Mouse (Mus musculus): ENCODE results near the gene Enpp6. TPM values are rescaled to one million over a fixed set of nuclear protein-coding genes. Genes with fewer than 3 reads are reported as not detected.
A peak's percentile ranks its signal among the peaks of the same experiment; 100 is the strongest.

Enpp6 gene
- polyA plus RNA-seq, 1 experiment from 2014 or later: 1.7 TPM

- no peaks in the 10 kb centered on the region for H3K4me1 ChIP-seq
- H3K4me2 ChIP-seq: no peak overlapping the region
- 58% methylated on average over 14 of the region's 14 CpGs for WGBS
- H3K9me3 ChIP-seq (replicated peaks): no peaks in the 10 kb centered on the region
- ATAC-seq (replicated peaks; ENCODE audit: low FRiP score): 0 out of 2 replicates have a peak, but pooled peaks have one; percentile 29
- H3K27me3 ChIP-seq: no peaks in the 10 kb centered on the region
- H3K4me3 ChIP-seq (replicated peaks): no peak overlapping the region
- H3K27ac ChIP-seq: no peak overlapping the region
- H3K36me3 ChIP-seq: no peaks in the 10 kb centered on the region
- H3K9ac ChIP-seq: no peak overlapping the region
Measured at GRCm38 (mm10) chr8:46965812-46966211, 20.9 kb upstream of the Enpp6 start.

- no peaks in the 10 kb centered on the region for H3K4me1 ChIP-seq
- ATAC-seq (replicated peaks; ENCODE audit: low FRiP score): no peak
- 96% methylated on average over 3 of the region's 3 CpGs for WGBS
- H3K9me3 ChIP-seq (replicated peaks): peaks cover 3% of the 10 kb centered on the region; the same call in 1 of the 2 replicates
- H3K9ac ChIP-seq: no peak overlapping the region
- H3K4me3 ChIP-seq (replicated peaks): no peak overlapping the region
- H3K27me3 ChIP-seq: no peaks in the 10 kb centered on the region
- H3K36me3 ChIP-seq: no peaks in the 10 kb centered on the region
- no peak overlapping the region for H3K4me2 ChIP-seq
- H3K27ac ChIP-seq: no peak overlapping the region
Measured at GRCm38 (mm10) chr8:46968721-46969120, 18.0 kb upstream of the Enpp6 start.

- Histone ChIP-seq H3K27ac (no peak overlapping the region), H3K27me3 (no peaks in the 10 kb centered on the region), H3K4me2 (no peak overlapping the region), H3K4me1 (no peaks in the 10 kb centered on the region), H3K36me3 (no peaks in the 10 kb centered on the region), H3K9ac (no peak overlapping the region), H3K4me3 (replicated peaks) (no peak overlapping the region), H3K9me3 (replicated peaks) (peaks cover 4% of the 10 kb centered on the region)
- WGBS: 71% methylated on average over 2 of the region's 2 CpGs
- ATAC-seq (replicated peaks; ENCODE audit: low FRiP score): no peak
Measured at GRCm38 (mm10) chr8:46969386-46969785, 17.3 kb upstream of the Enpp6 start.

- H3K27ac ChIP-seq: no peak overlapping the region
- no peaks in the 10 kb centered on the region for H3K36me3 ChIP-seq
- H3K9ac ChIP-seq: no peak overlapping the region
- H3K4me1 ChIP-seq: no peaks in the 10 kb centered on the region
- no peak for ATAC-seq (replicated peaks; ENCODE audit: low FRiP score)
- no peaks in the 10 kb centered on the region for H3K27me3 ChIP-seq
- 69% methylated on average over 4 of the region's 4 CpGs for WGBS
- H3K9me3 ChIP-seq (replicated peaks): peaks cover 4% of the 10 kb centered on the region
- no peak overlapping the region for H3K4me2 ChIP-seq
- H3K4me3 ChIP-seq (replicated peaks): no peak overlapping the region
Measured at GRCm38 (mm10) chr8:46977376-46977775, 9.3 kb upstream of the Enpp6 start.

GRCm38 (mm10) chr8:46982166-46982565, 4.5 kb upstream of the Enpp6 start:
- Histone ChIP-seq H3K27ac (no peak overlapping the region), H3K4me1 (no peaks in the 10 kb centered on the region), H3K9me3 (replicated peaks) (no peaks in the 10 kb centered on the region), H3K4me3 (replicated peaks) (no peak overlapping the region), H3K36me3 (no peaks in the 10 kb centered on the region), H3K9ac (no peak overlapping the region), H3K27me3 (no peaks in the 10 kb centered on the region), H3K4me2 (no peak overlapping the region)
- ATAC-seq (replicated peaks; ENCODE audit: low FRiP score): no peak
- WGBS: 83% methylated on average over 6 of the region's 6 CpGs

GRCm38 (mm10) chr8:46982770-46983169, 3.9 kb upstream of the Enpp6 start:
- no peaks in the 10 kb centered on the region for H3K4me1 ChIP-seq
- no peaks in the 10 kb centered on the region for H3K27me3 ChIP-seq
- WGBS: 56% methylated on average over 4 of the region's 4 CpGs
- 0 out of 2 replicates have a peak, but pooled peaks have one; percentile 4 for ATAC-seq (replicated peaks; ENCODE audit: low FRiP score)
- no peaks in the 10 kb centered on the region for H3K9me3 ChIP-seq (replicated peaks)
- H3K9ac ChIP-seq: no peak overlapping the region
- H3K27ac ChIP-seq: no peak overlapping the region
- no peak overlapping the region for H3K4me2 ChIP-seq
- H3K4me3 ChIP-seq (replicated peaks): no peak overlapping the region
- H3K36me3 ChIP-seq: no peaks in the 10 kb centered on the region

GRCm38 (mm10) chr8:46984647-46985046, 2.0 kb upstream of the Enpp6 start:
- Histone ChIP-seq H3K9me3 (replicated peaks) (no peaks in the 10 kb centered on the region), H3K36me3 (no peaks in the 10 kb centered on the region), H3K4me2 (no peak overlapping the region), H3K27me3 (no peaks in the 10 kb centered on the region), H3K27ac (no peak overlapping the region), H3K4me1 (no peaks in the 10 kb centered on the region), H3K9ac (no peak overlapping the region), H3K4me3 (replicated peaks) (no peak overlapping the region)
- ATAC-seq (replicated peaks; ENCODE audit: low FRiP score): no peak
- WGBS: 79% methylated on average over 11 of the region's 11 CpGs

- Histone ChIP-seq H3K9ac (no peak overlapping the region), H3K4me2 (no peak overlapping the region), H3K27me3 (no peaks in the 10 kb centered on the region), H3K9me3 (replicated peaks) (no peaks in the 10 kb centered on the region), H3K4me1 (no peaks in the 10 kb centered on the region), H3K27ac (no peak overlapping the region), H3K36me3 (no peaks in the 10 kb centered on the region), H3K4me3 (replicated peaks) (no peak overlapping the region)
- WGBS: 62% methylated on average over 6 of the region's 6 CpGs
- ATAC-seq (replicated peaks; ENCODE audit: low FRiP score): no peak
Measured at GRCm38 (mm10) chr8:46988366-46988765, 1.7 kb downstream of the Enpp6 start.

GRCm38 (mm10) chr8:46991081-46991480, 4.4 kb downstream of the Enpp6 start:
- no peaks in the 10 kb centered on the region for H3K4me1 ChIP-seq
- no peak overlapping the region for H3K27ac ChIP-seq
- 61% methylated on average over 5 of the region's 5 CpGs for WGBS
- H3K36me3 ChIP-seq: no peaks in the 10 kb centered on the region
- ATAC-seq (replicated peaks; ENCODE audit: low FRiP score): no peak
- H3K27me3 ChIP-seq: no peaks in the 10 kb centered on the region
- H3K9me3 ChIP-seq (replicated peaks): no peaks in the 10 kb centered on the region
- H3K4me3 ChIP-seq (replicated peaks): no peak overlapping the region
- H3K4me2 ChIP-seq: no peak overlapping the region
- H3K9ac ChIP-seq: no peak overlapping the region

GRCm38 (mm10) chr8:46992579-46992978, 5.9 kb downstream of the Enpp6 start:
- no peak overlapping the region for H3K4me3 ChIP-seq (replicated peaks)
- no peaks in the 10 kb centered on the region for H3K9me3 ChIP-seq (replicated peaks)
- H3K36me3 ChIP-seq: no peaks in the 10 kb centered on the region
- no peak overlapping the region for H3K9ac ChIP-seq
- WGBS: 94% methylated on average over 9 of the region's 9 CpGs
- H3K4me1 ChIP-seq: no peaks in the 10 kb centered on the region
- no peak overlapping the region for H3K4me2 ChIP-seq
- H3K27me3 ChIP-seq: no peaks in the 10 kb centered on the region
- ATAC-seq (replicated peaks; ENCODE audit: low FRiP score): no peak
- no peak overlapping the region for H3K27ac ChIP-seq

- Histone ChIP-seq H3K4me3 (replicated peaks) (no peak overlapping the region), H3K36me3 (no peaks in the 10 kb centered on the region), H3K9me3 (replicated peaks) (no peaks in the 10 kb centered on the region), H3K4me2 (no peak overlapping the region), H3K27ac (no peak overlapping the region), H3K27me3 (no peaks in the 10 kb centered on the region; the same call in 1 of the 2 replicates), H3K9ac (no peak overlapping the region), H3K4me1 (no peaks in the 10 kb centered on the region)
- WGBS: 64% methylated on average over 9 of the region's 9 CpGs
- ATAC-seq (replicated peaks; ENCODE audit: low FRiP score): no peak
Measured at GRCm38 (mm10) chr8:46995931-46996664, 9.4 kb downstream of the Enpp6 start.

GRCm38 (mm10) chr8:47005676-47006075, 19.0 kb downstream of the Enpp6 start:
- H3K36me3 ChIP-seq: no peaks in the 10 kb centered on the region
- H3K9me3 ChIP-seq (replicated peaks): no peaks in the 10 kb centered on the region
- H3K9ac ChIP-seq: no peak overlapping the region
- H3K4me1 ChIP-seq: no peaks in the 10 kb centered on the region
- H3K27me3 ChIP-seq: no peaks in the 10 kb centered on the region; the same call in 1 of the 2 replicates
- 88% methylated on average over 5 of the region's 5 CpGs for WGBS
- no peak overlapping the region for H3K4me2 ChIP-seq
- no peak overlapping the region for H3K27ac ChIP-seq
- ATAC-seq (replicated peaks; ENCODE audit: low FRiP score): no peak
- H3K4me3 ChIP-seq (replicated peaks): no peak overlapping the region

- no peak for ATAC-seq (replicated peaks; ENCODE audit: low FRiP score)
- H3K9me3 ChIP-seq (replicated peaks): no peaks in the 10 kb centered on the region
- H3K27me3 ChIP-seq: no peaks in the 10 kb centered on the region
- no peak overlapping the region for H3K9ac ChIP-seq
- H3K4me3 ChIP-seq (replicated peaks): no peak overlapping the region
- H3K4me2 ChIP-seq: no peak overlapping the region
- H3K4me1 ChIP-seq: no peaks in the 10 kb centered on the region
- 78% methylated on average over 9 of the region's 9 CpGs for WGBS
- H3K27ac ChIP-seq: no peak overlapping the region
- H3K36me3 ChIP-seq: no peaks in the 10 kb centered on the region
Measured at GRCm38 (mm10) chr8:47006785-47007184, 20.1 kb downstream of the Enpp6 start.
